Mouse (Mus musculus) adrenal gland (tissue): ENCODE results near the gene Fbxl19.
"Not testable (repeated sequence)": the region's sequence is repeated elsewhere in the genome, so short reads cannot be mapped to it uniquely, and the experiment has no call there.

Experiments used
- intact Hi-C: fragments of 180-260 bp; cut with DNase I; formaldehyde crosslinking; loops from one replicate; pipeline ENCODE4 v1.15.1; 2025

The Fbxl19 gene

GRCm38 (mm10) chr7:127725924-127726323 lies 18.4 kb upstream of the Fbxl19 start:
- intact Hi-C loops = no loop called here

GRCm38 (mm10) chr7:127727898-127728297 lies 16.4 kb upstream of the Fbxl19 start:
- intact Hi-C loops = no loop called here

- intact Hi-C loops = no loop called here
These were observed 14.2 kb upstream of the Fbxl19 start for GRCm38 (mm10) chr7:127730170-127730569.

- intact Hi-C loops = not testable (repeated sequence)
These were observed 12.3 kb upstream of the Fbxl19 start, which contains the start of gene Ctf2 for GRCm38 (mm10) chr7:127732066-127732465. TSS of gene Ctf2 (minus strand) at chr7:127732166.

DNA sequence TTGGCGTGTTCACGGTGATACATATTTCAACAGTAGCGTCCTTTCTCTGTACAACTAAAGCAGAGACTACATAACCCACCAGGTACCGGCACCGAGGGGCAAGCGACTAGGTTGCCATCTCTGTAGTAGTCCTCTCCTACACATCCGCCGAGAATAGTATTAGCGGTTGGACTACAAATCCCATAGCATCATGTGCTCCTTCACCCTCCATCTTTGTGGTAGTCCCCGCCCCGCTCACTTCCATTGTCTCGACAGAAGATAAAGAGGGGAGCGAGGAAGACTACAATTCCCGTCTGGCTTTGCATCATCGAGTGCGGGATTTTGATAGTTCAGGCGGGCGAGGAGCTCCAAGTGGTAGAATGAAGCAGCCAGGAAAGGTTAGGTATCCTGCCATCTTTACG lies 908 bp downstream of the Fbxl19 start:
- intact Hi-C loops = no loop called here

DNA sequence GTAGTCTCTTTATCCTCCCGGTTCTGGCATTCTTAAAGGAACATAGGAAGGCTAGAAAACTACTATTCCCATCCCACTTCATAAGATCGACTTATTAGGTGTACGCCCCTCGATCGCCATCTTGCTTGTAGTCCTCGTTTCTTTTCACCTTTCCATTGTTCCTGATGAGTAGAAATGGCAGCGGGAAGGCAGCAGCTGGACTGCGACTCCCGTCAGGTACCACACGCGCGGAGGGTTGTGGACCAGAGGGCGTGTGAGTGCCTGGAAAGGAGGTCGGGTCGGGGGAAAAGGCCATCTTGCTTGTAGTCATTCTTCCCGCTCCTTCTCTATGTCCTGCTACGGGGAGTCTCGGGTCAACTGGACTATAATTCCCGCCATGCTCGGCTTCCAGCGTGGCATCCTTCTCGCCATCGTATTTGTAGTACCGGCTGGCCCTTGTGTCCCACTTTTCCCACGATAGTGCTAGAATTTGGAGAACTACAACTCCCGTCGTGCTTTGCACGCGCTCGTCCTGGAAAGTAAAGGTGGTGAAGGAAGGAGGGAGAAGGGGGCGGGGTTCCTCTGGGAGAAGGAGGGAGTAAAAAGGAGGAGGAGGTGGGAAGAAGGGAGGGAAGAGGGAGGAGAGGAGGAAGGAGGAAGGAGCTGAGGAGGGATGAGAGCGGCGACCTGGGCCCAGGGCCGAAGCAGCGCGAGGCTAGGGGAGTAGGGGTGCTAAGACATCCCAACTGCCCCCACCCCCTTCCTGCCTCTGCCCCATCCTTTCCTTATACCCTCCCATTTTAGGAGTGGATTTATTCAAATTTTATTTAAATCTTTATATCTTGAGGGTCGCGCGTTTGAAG lies 1.5 kb downstream of the Fbxl19 start:
- intact Hi-C loops = no loop called here

- intact Hi-C loops = no loop called here
These were observed 2.5 kb downstream of the Fbxl19 start for GRCm38 (mm10) chr7:127746494-127747491.

DNA sequence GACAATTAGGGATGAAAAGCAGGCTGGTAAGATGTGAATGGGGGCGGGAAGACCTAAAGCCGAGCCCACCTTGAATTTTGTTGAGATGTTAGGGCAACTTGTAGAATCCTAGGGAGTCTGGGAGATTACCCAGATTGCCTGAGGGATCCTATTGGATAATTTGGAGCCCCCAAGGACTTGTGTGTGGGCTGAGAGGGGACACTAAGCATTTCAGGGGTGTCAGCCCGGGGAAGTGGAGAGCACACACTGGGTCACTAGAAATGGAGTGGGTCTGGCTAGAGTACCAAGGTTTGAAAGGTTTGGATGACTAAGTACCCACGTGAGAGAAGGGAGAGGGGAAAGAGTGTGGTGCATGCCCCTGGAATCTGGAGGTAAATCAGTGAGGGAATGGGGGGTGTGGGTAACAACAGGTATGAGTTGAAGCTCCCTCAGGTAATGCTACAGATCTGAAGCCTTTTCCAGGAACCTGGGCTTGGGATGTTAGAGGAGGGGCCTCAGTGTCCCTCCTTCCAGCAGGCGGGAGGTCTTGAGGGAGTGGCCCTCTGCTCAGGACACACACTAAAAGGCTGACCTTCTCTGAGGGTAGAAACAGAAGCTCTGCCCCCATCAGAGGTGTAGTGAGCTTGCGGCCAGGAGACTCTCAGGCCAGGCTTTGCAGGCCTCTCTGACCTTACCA lies 3.4 kb downstream of the Fbxl19 start:
- intact Hi-C loops = no loop called here

- intact Hi-C loops = no loop called here
These were observed 3.9 kb downstream of the Fbxl19 start for GRCm38 (mm10) chr7:127748235-127748560.

GRCm38 (mm10) chr7:127750131-127751127 lies 6.1 kb downstream of the Fbxl19 start:
- intact Hi-C loops = no loop called here

DNA sequence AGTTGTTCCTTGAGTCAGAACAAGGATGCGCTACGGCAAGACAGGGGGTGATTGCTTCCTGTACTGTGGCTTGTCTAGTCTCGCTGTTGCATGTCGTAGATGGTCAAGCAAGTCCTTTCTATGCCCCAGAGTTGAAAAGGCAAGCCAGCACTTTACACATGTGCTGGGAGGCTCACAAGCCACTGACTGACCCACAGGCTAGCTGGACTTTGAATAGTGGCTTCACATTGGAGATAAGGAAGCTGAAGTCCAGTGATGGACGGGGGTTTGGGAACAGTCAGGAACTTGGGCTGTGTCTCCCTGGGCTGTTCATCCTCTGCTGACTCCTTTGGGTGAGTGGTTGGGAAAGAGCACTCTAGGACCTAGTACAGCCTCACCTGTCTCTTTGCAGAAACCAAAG lies 7.3 kb downstream of the Fbxl19 start:
- intact Hi-C loops = no loop called here

GRCm38 (mm10) chr7:127752069-127752468 lies 7.7 kb downstream of the Fbxl19 start:
- intact Hi-C loops = no loop called here

DNA sequence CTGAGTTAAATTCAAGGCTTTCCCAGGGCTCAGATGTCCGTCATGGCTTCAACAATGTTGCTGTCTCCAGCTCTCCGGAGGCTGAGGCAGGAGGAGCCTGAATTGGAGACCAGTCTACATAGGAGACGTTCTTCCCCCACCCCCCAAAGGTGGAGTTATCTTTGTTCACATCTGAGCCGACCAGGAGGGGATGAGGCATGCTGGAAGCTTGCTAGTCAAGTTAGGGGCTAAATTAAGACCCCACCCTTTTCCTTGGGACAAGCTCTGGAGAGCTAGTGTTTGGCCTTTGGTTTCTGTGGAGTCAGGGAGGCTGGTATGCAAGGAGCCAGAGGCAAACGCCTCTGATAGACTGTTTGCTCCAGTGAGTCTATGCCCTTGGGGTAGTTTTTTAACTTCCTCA lies 8.8 kb downstream of the Fbxl19 start:
- intact Hi-C loops = no loop called here

- intact Hi-C loops = no loop called here
These were observed 9.4 kb downstream of the Fbxl19 start for GRCm38 (mm10) chr7:127753741-127754140.

DNA sequence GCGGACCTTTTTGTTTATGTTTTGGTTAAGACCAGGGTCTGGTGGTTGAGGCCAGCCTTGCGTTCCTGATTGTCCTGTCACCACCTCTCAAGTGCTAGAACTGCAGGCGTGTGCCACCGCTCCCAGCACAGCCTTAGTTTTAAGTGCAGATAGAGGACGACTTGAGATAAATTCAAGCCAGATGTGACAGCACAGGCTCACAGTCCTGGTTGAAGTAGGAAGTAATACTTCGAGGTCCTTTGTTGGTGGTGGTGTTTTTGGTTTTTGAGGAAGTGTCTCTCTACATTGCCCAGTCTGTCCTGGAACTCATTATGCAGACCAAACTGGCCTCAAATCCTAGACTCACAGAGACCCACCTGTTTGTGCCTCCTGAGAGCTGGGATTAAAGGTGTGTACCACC lies 15.4 kb downstream of the Fbxl19 start:
- intact Hi-C loops = loop anchor here (5.0 kb wide), 1 partner anchor 42 kb away; no protein-coding TSS in a partner anchor

DNA sequence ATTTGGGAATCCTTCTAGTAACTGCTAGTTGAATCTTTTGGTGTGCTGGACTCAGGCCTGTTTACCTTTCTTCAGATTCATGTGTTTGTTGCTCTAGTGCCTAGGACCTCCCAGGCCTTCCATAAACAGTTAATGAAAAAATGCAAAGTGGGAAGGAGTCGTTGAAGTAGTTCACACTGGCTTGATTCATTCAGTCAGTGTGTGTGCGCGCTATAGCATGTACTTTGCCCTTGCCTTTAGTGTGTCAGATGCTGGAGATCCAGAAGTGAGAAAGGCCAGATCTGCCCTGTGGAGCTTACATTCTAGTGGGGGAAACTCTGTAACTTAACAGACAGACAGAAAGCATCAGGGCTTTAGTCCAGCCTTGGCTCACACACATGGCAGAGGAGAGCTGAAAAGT lies 16.1 kb downstream of the Fbxl19 start:
- intact Hi-C loops = no loop called here

GRCm38 (mm10) chr7:127761026-127761425 lies 16.7 kb downstream of the Fbxl19 start:
- intact Hi-C loops = no loop called here

DNA sequence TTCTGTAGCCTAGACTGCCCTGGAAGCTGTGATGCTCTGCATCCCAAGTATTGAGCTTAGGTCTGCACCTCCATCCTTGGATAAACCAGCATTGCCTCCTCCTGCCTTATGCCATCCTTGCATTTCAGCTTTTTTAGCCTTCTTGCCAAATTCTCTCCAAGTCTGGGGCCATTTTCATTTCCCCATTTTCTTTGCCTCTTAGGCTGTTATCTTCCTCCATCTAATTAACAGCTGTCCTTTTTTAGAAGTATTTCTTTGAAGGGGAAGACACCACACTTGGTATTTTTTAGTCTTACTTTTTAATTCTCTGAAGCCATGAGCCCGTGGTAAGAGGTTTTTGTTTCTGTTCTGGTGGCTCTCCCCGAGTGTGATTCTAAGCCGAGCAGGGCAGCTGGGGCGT lies 19.3 kb downstream of the Fbxl19 start:
- intact Hi-C loops = no loop called here

GRCm38 (mm10) chr7:127765756-127766155 lies 21.4 kb downstream of the Fbxl19 start:
- intact Hi-C loops = loop anchor here (5.0 kb wide), 1 partner anchor 88 kb away; no protein-coding TSS in a partner anchor
